Mouse (Mus musculus) liver, embryonic 15.5 days (tissue): ENCODE data around the gene Prg3. TPM values are rescaled to one million over a fixed set of nuclear protein-coding genes. Genes with fewer than 3 reads are reported as not detected.

Experiments used
- ATAC-seq: fragments of 200-750 bp; cut with Nextera tagmentation; 2 replicates; pipeline ENCODE4 v1.8.0; 2017; ENCODE audit warnings: moderate number of reproducible peaks, mild to moderate bottlenecking, moderate library complexity; ENCODE audit not compliant: insufficient read depth
- H3K27ac ChIP-seq: fragments of 300-500 bp; sonication (generic); replicated peaks from 2 replicates; pipeline ENCODE4 v1.5.1; 2015; ENCODE audit warnings: mild to moderate bottlenecking, inconsistent platforms
- H3K27me3 ChIP-seq: fragments of 300-500 bp; sonication (generic); 2 replicates; pipeline ENCODE4 v1.6.1; 2015; ENCODE audit warnings: mild to moderate bottlenecking, inconsistent platforms
- H3K36me3 ChIP-seq: fragments of 300-500 bp; sonication (generic); replicated peaks from 2 replicates; pipeline ENCODE4 v1.6.1; 2015; ENCODE audit warnings: moderate library complexity, mild to moderate bottlenecking, inconsistent platforms
- H3K4me1 ChIP-seq: fragments of 300-500 bp; sonication (generic); replicated peaks from 2 replicates; pipeline ENCODE4 v1.6.1; 2015; ENCODE audit warnings: inconsistent platforms
- H3K4me2 ChIP-seq: fragments of 300-500 bp; sonication (generic); 2 replicates; pipeline ENCODE4 v1.6.1; 2015; ENCODE audit warnings: moderate library complexity, mild to moderate bottlenecking, inconsistent platforms
- H3K4me3 ChIP-seq: fragments of 300-500 bp; sonication (generic); replicated peaks from 2 replicates; pipeline ENCODE4 v1.5.1; 2015; ENCODE audit warnings: mild to moderate bottlenecking, inconsistent platforms
- H3K9ac ChIP-seq: fragments of 300-500 bp; sonication (generic); 2 replicates; pipeline ENCODE4 v1.6.1; 2015; ENCODE audit warnings: moderate library complexity, mild to moderate bottlenecking, inconsistent platforms
- H3K9me3 ChIP-seq: fragments of 300-500 bp; sonication (generic); replicated peaks from 2 replicates; pipeline ENCODE4 v1.6.1; 2016; ENCODE audit warnings: inconsistent platforms
- WGBS: fragments of 180-500 bp; shearing (Covaris S2); methylation state at CpG from one replicate; pipeline ENCODE4 v1.1.7; 2015; ENCODE audit warnings: mixed read lengths; ENCODE audit not compliant: insufficient replicate concordance; 5-methylcytosine and 5-hydroxymethylcytosine counted together
- polyA plus RNA-seq: library from polyadenylated mRNA; unstranded; fragments of >200 nt; fragmentation: Nextera tagmentation; extraction: Ambion mirVana; gene quantifications from 2 replicates; pipeline ENCODE4 v1.2.1, GENCODE M21; 2015

The Prg3 gene
- polyA plus RNA-seq, 1 experiment from 2014 or later = 6.4 TPM

DNA sequence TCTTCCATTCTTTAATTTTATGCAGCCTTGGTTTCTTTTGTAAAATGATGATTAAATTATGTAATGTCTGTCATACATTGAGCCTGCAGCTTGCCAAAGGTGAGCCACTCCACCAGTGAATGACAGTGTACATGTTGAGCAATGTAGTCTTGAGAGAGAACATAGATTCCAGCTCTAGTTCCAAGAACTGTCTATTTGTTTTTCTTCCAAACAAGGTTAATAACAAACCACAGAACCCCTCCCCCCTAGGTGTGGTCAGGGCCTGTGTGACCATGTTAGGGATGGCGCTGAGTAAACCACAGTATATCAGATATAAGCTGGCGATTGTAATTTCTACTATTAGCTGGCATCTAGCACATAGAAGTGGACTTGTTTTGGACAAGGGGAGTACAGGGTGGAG, 8.4 kb downstream of the Prg3 start:
- no peak overlapping the region for H3K9ac ChIP-seq
- peaks cover 42% of the 10 kb centered on the region for H3K4me1 ChIP-seq
- no peak overlapping the region for H3K4me3 ChIP-seq
- 13% methylated on average over 2 of the region's 2 CpGs for WGBS
- no peaks in the 10 kb centered on the region for H3K36me3 ChIP-seq
- H3K4me2 ChIP-seq = no peak overlapping the region
- no peaks in the 10 kb centered on the region for H3K9me3 ChIP-seq
- ATAC-seq = peak; percentile 74
- H3K27ac ChIP-seq = peak overlapping the region; percentile 49
- H3K27me3 ChIP-seq = peaks cover 27% of the 10 kb centered on the region

DNA sequence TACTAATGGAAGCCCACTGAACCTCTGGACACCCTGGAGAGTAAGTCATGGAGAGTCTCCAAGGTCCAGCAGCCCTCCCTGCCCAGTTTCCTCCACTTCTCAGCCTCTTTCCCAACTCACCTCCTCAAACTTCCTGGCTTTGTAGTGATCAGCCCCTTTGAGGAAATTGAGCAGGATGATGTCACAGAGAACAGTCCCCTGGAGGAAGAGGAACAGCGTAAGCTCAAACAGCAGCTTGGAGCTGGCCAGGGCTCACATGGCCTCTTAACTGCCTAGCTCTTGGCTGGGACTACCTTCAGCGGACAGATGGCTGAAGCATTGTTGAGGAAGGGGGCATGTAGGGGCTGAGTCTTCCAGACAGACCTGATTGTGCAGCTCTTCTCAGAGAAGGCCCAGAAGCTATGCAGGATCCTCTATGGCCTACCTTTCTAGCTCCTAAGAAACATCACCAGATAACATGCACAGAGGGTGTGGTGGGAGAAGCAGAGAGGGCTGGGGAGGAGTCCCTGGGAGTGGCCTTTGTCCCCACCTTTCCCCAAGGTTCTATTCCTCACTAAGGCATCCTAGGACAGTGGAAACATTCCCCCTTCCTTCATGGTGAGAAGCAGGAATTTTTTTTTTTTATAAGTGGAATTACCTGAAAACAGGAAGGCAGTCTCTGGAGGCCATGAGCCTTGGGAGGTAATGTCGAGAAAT, 11.6 kb downstream of the Prg3 start:
- Histone ChIP-seq H3K4me1 (peaks cover 44% of the 10 kb centered on the region), H3K36me3 (no peaks in the 10 kb centered on the region), H3K4me2 (peak overlapping the region; percentile 23; the same call in 1 of the 2 replicates), H3K4me3 (no peak overlapping the region), H3K9me3 (no peaks in the 10 kb centered on the region), H3K27ac (peak overlapping the region; percentile 14; the same call in 1 of the 2 replicates), H3K9ac (no peak overlapping the region), H3K27me3 (peaks cover 15% of the 10 kb centered on the region; the same call in 1 of the 2 replicates)
- peak; percentile 53; the same call in 1 of the 2 replicates for ATAC-seq
- WGBS = 66% methylated on average over 3 of the region's 3 CpGs

GRCm38 (mm10) chr2:85001497-85001896, 13.5 kb downstream of the Prg3 start:
- Histone ChIP-seq H3K9ac (no peak overlapping the region), H3K9me3 (no peaks in the 10 kb centered on the region), H3K4me2 (no peak overlapping the region), H3K27ac (no peak overlapping the region), H3K36me3 (no peaks in the 10 kb centered on the region), H3K27me3 (0 out of 2 replicates have a peak, but pooled peaks cover 10% of the 10 kb centered on the region), H3K4me1 (peaks cover 35% of the 10 kb centered on the region), H3K4me3 (no peak overlapping the region)
- WGBS = 63% methylated on average over 13 of the region's 13 CpGs
- ATAC-seq = no peak

DNA sequence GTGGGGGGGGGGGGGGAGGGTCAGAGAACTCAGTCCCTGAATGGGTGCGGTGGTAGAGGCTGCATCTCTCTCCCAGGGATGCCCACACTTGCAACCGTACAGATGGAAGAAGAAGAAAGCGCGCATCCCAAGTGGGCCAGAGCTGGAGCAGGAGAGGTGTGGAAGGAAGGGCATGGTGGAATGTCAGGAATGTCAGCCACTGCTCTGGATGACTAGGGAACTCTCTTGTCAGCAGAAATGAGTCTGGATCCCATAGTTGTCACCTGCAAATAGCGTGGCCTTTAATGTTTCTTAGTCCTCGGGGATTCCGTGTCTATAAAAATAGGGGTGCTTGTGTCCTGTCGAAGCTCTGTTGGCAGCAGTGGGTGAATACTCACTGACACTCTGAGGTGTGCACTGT, 14.6 kb downstream of the Prg3 start:
- Histone ChIP-seq H3K9me3 (no peaks in the 10 kb centered on the region), H3K4me1 (peaks cover 40% of the 10 kb centered on the region), H3K9ac (no peak overlapping the region), H3K4me2 (no peak overlapping the region), H3K4me3 (no peak overlapping the region), H3K36me3 (no peaks in the 10 kb centered on the region), H3K27ac (0 out of 2 replicates have a peak overlapping the region, but pooled peaks have one; percentile 14), H3K27me3 (peaks cover 10% of the 10 kb centered on the region; the same call in 1 of the 2 replicates)
- ATAC-seq = no peak
- 73% methylated on average over 8 of the region's 8 CpGs for WGBS

DNA sequence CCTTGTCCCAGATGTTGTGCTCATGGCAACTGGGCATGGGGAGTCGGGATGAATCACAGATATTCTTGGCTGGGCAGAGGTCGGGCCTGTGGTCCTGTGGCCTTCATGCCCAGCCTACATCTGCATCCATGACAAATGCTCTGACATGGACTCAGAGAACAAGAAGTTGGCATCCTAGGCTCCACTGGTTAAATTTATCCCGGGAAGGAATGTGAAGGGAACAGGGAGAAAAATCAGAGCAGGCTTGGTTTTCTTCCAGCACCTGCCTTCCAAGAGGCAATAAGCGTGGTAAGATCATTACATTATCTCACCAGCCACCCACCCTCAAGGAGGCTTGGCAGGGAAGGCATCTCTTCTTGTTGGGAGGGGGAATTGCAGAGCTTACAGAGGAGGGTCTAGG, 16.3 kb downstream of the Prg3 start:
- Histone ChIP-seq H3K4me3 (no peak overlapping the region), H3K4me2 (no peak overlapping the region), H3K4me1 (peaks cover 48% of the 10 kb centered on the region), H3K9ac (no peak overlapping the region), H3K27ac (no peak overlapping the region), H3K27me3 (peaks cover 10% of the 10 kb centered on the region; the same call in 1 of the 2 replicates), H3K9me3 (no peaks in the 10 kb centered on the region), H3K36me3 (no peaks in the 10 kb centered on the region)
- ATAC-seq = no peak
- 72% methylated on average over 4 of the region's 4 CpGs for WGBS

DNA sequence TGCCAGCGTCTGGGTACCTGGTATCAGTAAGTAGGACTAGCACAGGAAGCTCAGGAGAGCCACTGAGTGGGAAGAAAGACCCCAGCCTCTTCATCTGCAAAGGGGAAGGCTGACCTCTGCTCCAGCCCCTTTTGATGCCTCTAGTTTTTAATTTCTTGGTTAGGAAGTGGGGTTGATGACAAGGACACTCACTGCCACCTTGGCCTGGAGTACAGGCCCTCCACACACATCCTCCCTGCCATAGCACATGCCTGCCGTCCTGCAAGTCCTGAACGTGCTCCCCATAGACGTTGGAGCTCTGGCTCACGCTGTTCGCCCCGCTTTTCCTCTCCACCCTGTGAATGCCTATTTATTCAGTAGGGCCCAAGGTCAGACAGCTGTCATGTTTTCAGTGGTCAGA, 18.6 kb downstream of the Prg3 start:
- peaks cover 15% of the 10 kb centered on the region; the same call in 1 of the 2 replicates for H3K27me3 ChIP-seq
- ATAC-seq = no peak
- 0 out of 2 replicates have a peak overlapping the region, but pooled peaks have one; percentile 14 for H3K27ac ChIP-seq
- no peak overlapping the region for H3K9ac ChIP-seq
- peaks cover 49% of the 10 kb centered on the region for H3K4me1 ChIP-seq
- no peak overlapping the region for H3K4me3 ChIP-seq
- H3K36me3 ChIP-seq = no peaks in the 10 kb centered on the region
- 75% methylated on average over 7 of the region's 7 CpGs for WGBS
- H3K4me2 ChIP-seq = no peak overlapping the region
- no peaks in the 10 kb centered on the region for H3K9me3 ChIP-seq

- Histone ChIP-seq H3K36me3 (no peaks in the 10 kb centered on the region), H3K27me3 (peaks cover 15% of the 10 kb centered on the region; the same call in 1 of the 2 replicates), H3K9me3 (no peaks in the 10 kb centered on the region), H3K4me2 (no peak overlapping the region), H3K4me3 (no peak overlapping the region), H3K4me1 (peaks cover 60% of the 10 kb centered on the region), H3K27ac (no peak overlapping the region), H3K9ac (no peak overlapping the region)
- WGBS = 11% methylated on average over 4 of the region's 4 CpGs
- ATAC-seq = no peak
Observed at GRCm38 (mm10) chr2:85007729-85008128, 19.7 kb downstream of the Prg3 start.

- H3K9ac ChIP-seq = no peak overlapping the region
- H3K4me2 ChIP-seq = no peak overlapping the region
- H3K9me3 ChIP-seq = no peaks in the 10 kb centered on the region
- peaks cover 14% of the 10 kb centered on the region; the same call in 1 of the 2 replicates for H3K27me3 ChIP-seq
- H3K27ac ChIP-seq = peak overlapping the region; percentile 63
- ATAC-seq = no peak
- H3K36me3 ChIP-seq = no peaks in the 10 kb centered on the region
- peaks cover 75% of the 10 kb centered on the region for H3K4me1 ChIP-seq
- no peak overlapping the region for H3K4me3 ChIP-seq
- WGBS = 54% methylated on average over 2 of the region's 2 CpGs
Observed at GRCm38 (mm10) chr2:85009212-85009611, 21.2 kb downstream of the Prg3 start.

- Histone ChIP-seq H3K4me1 (peaks cover 78% of the 10 kb centered on the region), H3K27ac (peak overlapping the region; percentile 97)
Observed at GRCm38 (mm10) chr2:85011906-85012604, 24.0 kb downstream of the Prg3 start.

DNA sequence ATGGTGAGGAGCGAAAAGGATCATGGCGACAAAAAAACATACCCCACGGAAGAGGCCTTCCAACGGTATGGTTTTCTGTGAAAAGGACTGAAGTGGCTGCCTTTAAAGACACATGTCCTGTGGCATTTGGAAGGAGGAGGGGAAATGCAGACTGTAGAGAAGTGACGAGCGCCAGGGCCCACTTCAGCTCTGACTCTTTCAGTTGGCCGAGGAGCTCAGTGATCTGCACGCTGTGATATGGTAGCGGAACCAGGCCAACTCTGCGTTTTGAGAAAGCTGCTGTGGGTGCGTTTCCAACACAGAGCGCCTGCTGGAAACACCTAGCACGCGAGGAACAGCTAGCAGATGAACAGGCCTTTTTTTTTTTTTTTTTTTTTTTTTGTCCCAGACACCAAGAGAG, 24.7 kb downstream of the Prg3 start:
- Histone ChIP-seq H3K36me3 (no peaks in the 10 kb centered on the region), H3K4me3 (peak overlapping the region; percentile 46), H3K4me1 (peaks cover 72% of the 10 kb centered on the region), H3K9ac (peak overlapping the region; percentile 61), H3K9me3 (no peaks in the 10 kb centered on the region), H3K27ac (peak overlapping the region; percentile 97), H3K4me2 (peak overlapping the region; percentile 75), H3K27me3 (peaks cover 5% of the 10 kb centered on the region; the same call in 1 of the 2 replicates)
- peak; percentile 74 for ATAC-seq
- 24% methylated on average over 14 of the region's 14 CpGs for WGBS

More at GRCm38 (mm10) chr2:85011906-85012604, 24.0 kb downstream of the Prg3 start:
- peak overlapping the region; percentile 75 for H3K4me2 ChIP-seq
- peaks cover 5% of the 10 kb centered on the region; the same call in 1 of the 2 replicates for H3K27me3 ChIP-seq
- H3K4me3 ChIP-seq = peak overlapping the region; percentile 46
- H3K9me3 ChIP-seq = no peaks in the 10 kb centered on the region
- peak; percentile 99 for ATAC-seq
- 31% methylated on average over 9 of the region's 9 CpGs for WGBS
- H3K36me3 ChIP-seq = no peaks in the 10 kb centered on the region
- peak overlapping the region; percentile 61 for H3K9ac ChIP-seq
